In the genomic region with DNA sequence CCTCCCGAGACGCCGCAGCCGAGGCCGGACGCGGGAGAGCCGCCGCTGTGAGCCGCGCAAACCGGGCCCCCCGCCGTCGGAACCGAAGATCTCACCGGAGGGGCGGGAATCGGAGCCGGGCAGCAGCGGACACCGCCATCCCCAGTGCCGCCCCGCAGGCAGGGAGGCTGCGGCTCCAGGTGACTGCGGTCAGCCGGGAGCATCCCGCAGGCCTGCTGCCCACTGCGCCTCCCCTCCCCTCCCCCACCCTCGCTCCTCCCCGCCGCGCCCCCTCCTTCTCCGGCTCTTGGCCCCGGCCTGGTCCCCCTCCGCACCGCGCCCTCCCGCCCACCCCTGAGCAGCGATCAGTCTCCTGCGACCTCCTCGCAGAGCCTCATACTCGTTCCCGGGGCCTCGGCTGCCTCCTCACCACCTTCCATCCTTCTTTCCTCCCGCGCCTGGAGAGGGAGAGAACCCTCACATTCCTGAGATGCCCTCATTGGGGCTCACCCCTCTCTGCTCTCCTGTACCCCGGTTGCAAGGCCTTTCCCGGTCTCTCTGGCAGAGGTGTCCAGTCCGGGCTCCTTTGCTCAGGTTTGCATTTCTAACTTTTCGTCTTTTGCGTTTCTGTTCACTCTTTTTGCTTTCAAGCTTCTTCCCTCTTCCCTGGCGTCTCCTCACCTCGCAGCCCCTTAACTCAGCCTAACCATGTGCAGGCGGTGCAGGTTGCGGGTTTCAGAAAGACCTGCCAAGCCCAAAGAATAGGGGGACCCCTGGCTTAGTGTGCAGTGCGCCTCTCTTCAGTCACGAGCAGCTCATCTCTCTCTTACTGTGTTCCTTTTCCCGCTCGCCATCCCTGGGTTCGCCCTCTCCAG, we compare ENCODE assay signal across 8 mouse cellular contexts. TPM values are rescaled to one million over a fixed set of nuclear protein-coding genes. Genes with fewer than 3 reads are reported as not detected.
DNase-seq lines count a peak whose midpoint lies in the region; ATAC-seq lines count a peak whose summit lies in the region.

No protein-coding gene starts in this region.

- peak overlapping the region; percentile 95 for H3K4me2 ChIP-seq in lung, embryonic 15.5 days
- H3K4me2 ChIP-seq in intestine, embryonic 15.5 days (replicated peaks): peak overlapping the region; percentile 87

- DNase-seq in lung, adult 18-20 months: no peak
- DNase-seq in adrenal gland, adult 2 months: peak; percentile 58
- DNase-seq in lung, postnatal 10 days: peak; percentile 24
- peak; percentile 38 for DNase-seq in spleen, adult 12 weeks (ENCODE audit: low spot score)
- DNase-seq in layer of hippocampus, adult 8-10 months (ENCODE audit: low spot score in 2 of 2): no peak

- H3K36me3 ChIP-seq in lung, embryonic 15.5 days: no peaks in the 10 kb centered on the region
- peaks cover 48% of the 10 kb centered on the region for H3K36me3 ChIP-seq in erythroblast, embryonic 14.5 days (ENCODE audit: control insufficient read depth)
- H3K36me3 ChIP-seq in intestine, embryonic 15.5 days: no peaks in the 10 kb centered on the region

- H3K4me3 ChIP-seq in lung, embryonic 15.5 days: peak overlapping the region; percentile 99
- peak overlapping the region; percentile 94 for H3K4me3 ChIP-seq in erythroblast, embryonic 14.5 days (replicated peaks)
- H3K4me3 ChIP-seq in intestine, embryonic 15.5 days (replicated peaks): peak overlapping the region; percentile 99

- 1% methylated on average over 42 of the region's 61 CpGs for WGBS in lung, embryonic 15.5 days
- 0% methylated on average over 56 of the region's 61 CpGs for WGBS in intestine, embryonic 15.5 days

- peak; percentile 72; the same call in 1 of the 2 replicates for ATAC-seq in lung, embryonic 15.5 days (ENCODE audit: borderline replicate concordance, extremely low read depth, low FRiP score, low TSS enrichment)
- peak; percentile 46 for ATAC-seq in intestine, embryonic 15.5 days

- no peaks in the 10 kb centered on the region for H3K9me3 ChIP-seq in lung, embryonic 15.5 days
- H3K9me3 ChIP-seq in erythroblast, embryonic 14.5 days (ENCODE audit: control insufficient read depth, low read length): peaks cover 4% of the 10 kb centered on the region; the same call in 1 of the 2 replicates
- H3K9me3 ChIP-seq in intestine, embryonic 15.5 days: no peaks in the 10 kb centered on the region

- no peaks in the 10 kb centered on the region for H3K27me3 ChIP-seq in lung, embryonic 15.5 days
- H3K27me3 ChIP-seq in erythroblast, embryonic 14.5 days (ENCODE audit: control insufficient read depth): no peaks in the 10 kb centered on the region
- H3K27me3 ChIP-seq in intestine, embryonic 15.5 days (replicated peaks): no peaks in the 10 kb centered on the region

- peaks cover 26% of the 10 kb centered on the region for H3K4me1 ChIP-seq in lung, embryonic 15.5 days
- peaks cover 74% of the 10 kb centered on the region for H3K4me1 ChIP-seq in erythroblast, embryonic 14.5 days (ENCODE audit: control insufficient read depth)
- H3K4me1 ChIP-seq in intestine, embryonic 15.5 days (replicated peaks): peaks cover 18% of the 10 kb centered on the region

- H3K9ac ChIP-seq in lung, embryonic 15.5 days: peak overlapping the region; percentile 83
- peak overlapping the region; percentile 93 for H3K9ac ChIP-seq in intestine, embryonic 15.5 days

- peak overlapping the region; percentile 94 for H3K27ac ChIP-seq in lung, embryonic 15.5 days
- peak overlapping the region; percentile 93 for H3K27ac ChIP-seq in intestine, embryonic 15.5 days

RNA-seq across cellular contexts. Expression of a gene that starts 0.6 kb away (rescaled TPM):
- polyA plus RNA-seq in lung, embryonic 15.5 days (2015; fragmentation: Nextera tagmentation; extraction: Ambion mirVana): 77.2 and 77.9 TPM in 2 replicates
- total RNA-seq in adrenal gland, adult 2 months (2021): 10 to 100 TPM; 62.2 to 75.5 TPM
- polyA plus RNA-seq in adrenal gland, adult 2 months (2012; rRNA removed): 204 and 238 TPM in 2 replicates
- 10.3 and 13.0 TPM in 2 replicates for polyA plus RNA-seq in erythroblast, embryonic 14.5 days (2012)
- 52.1 and 54.8 TPM in 2 replicates for polyA plus RNA-seq in intestine, embryonic 15.5 days (2015; fragmentation: Nextera tagmentation; extraction: Ambion mirVana)
- total RNA-seq in layer of hippocampus, adult 8-10 months (2022): 100 to 1,000 TPM in 1 of 4 experiments, 10 to 100 TPM in 3; 77.6 to 108 (median 86.9) TPM

RNA-seq across cellular contexts. Expression of a gene that starts 49.0 kb away (rescaled TPM):
- polyA plus RNA-seq in lung, embryonic 15.5 days (2015; fragmentation: Nextera tagmentation; extraction: Ambion mirVana): 59.1 and 61.8 TPM in 2 replicates
- 10 to 100 TPM; 34.3 to 47.8 TPM for total RNA-seq in adrenal gland, adult 2 months (2021)
- 1.6 and 2.3 TPM in 2 replicates for polyA plus RNA-seq in adrenal gland, adult 2 months (2012; rRNA removed)
- polyA plus RNA-seq in erythroblast, embryonic 14.5 days (2012): 0.53 and 0.54 TPM in 2 replicates
- 55.1 and 56.9 TPM in 2 replicates for polyA plus RNA-seq in intestine, embryonic 15.5 days (2015; fragmentation: Nextera tagmentation; extraction: Ambion mirVana)
- total RNA-seq in layer of hippocampus, adult 8-10 months (2022): 10 to 100 TPM; 47.9 to 53.0 (median 48.9) TPM

Comparison
In these comparisons a context has a peak if more than half of its experiments do, and no peak if none do; other contexts are left out.
1. DNase-seq: peak in adrenal gland, adult 2 months (single experiment), lung, postnatal 10 days (single experiment) and spleen, adult 12 weeks (single experiment); none in lung, adult 18-20 months (0 of 2) and layer of hippocampus, adult 8-10 months (0 of 2).
2. RNA of a gene that starts 49.0 kb away (polyA plus RNA-seq): 59.1 to 61.8 TPM in lung, embryonic 15.5 days and 55.1 to 56.9 TPM in intestine, embryonic 15.5 days; 1.6 to 2.3 TPM in adrenal gland, adult 2 months and 0.53 to 0.54 TPM in erythroblast, embryonic 14.5 days; every median in the first group is over 10 times any median in the second.
3. Peak in every context shown above with its lines, with median percentiles within 50 percentile points of each other: H3K4me3 ChIP-seq.